In genomic region chr8:72261019-72261418, GRCm38 (mm10) we compare ENCODE assay signal across 9 mouse cellular contexts. TPM values are rescaled to one million over a fixed set of nuclear protein-coding genes. Genes with fewer than 3 reads are reported as not detected.
A peak's percentile ranks its signal among the peaks of the same experiment; 100 is the strongest.
DNase-seq lines count a peak whose midpoint lies in the region; ATAC-seq and TF ChIP-seq lines count a peak whose summit lies in the region.
"Had no signal": no experiment of that assay in that cellular context is flagged by ENCODE, and none has a peak within 500 bp of the region (broad histone marks: within the 10 kb centered on the region; RNA-seq: fewer than 3 reads in every experiment).

No protein-coding gene starts in this region.

- no peak overlapping the region for H3K9ac ChIP-seq in embryonic facial prominence, embryonic 12.5 days

- intact Hi-C loops in heart, postnatal 14 days (cut with DNase I) = no loop called here

- no peak overlapping the region for H3K27ac ChIP-seq in layer of hippocampus, adult 2 months
- no peak overlapping the region for H3K27ac ChIP-seq in embryonic facial prominence, embryonic 12.5 days
- no peak overlapping the region for H3K27ac ChIP-seq in midbrain, embryonic 10.5 days (replicated peaks)

- 32% methylated on average over 2 of the region's 2 CpGs for WGBS in embryonic facial prominence, embryonic 12.5 days
- 39% methylated on average over 2 of the region's 2 CpGs for WGBS in midbrain, embryonic 10.5 days

- peak; percentile 76 for TF ChIP-seq CTCF in layer of hippocampus, adult 2 months (conservative IDR thresholded peaks at IDR 0.05)

- H3K4me2 ChIP-seq in embryonic facial prominence, embryonic 12.5 days (replicated peaks) = no peak overlapping the region

- H3K27me3 ChIP-seq in embryonic facial prominence, embryonic 12.5 days = no peaks in the 10 kb centered on the region
- no peaks in the 10 kb centered on the region for H3K27me3 ChIP-seq in midbrain, embryonic 10.5 days (ENCODE audit: low read depth, poor library complexity, severe bottlenecking)

- H3K4me3 ChIP-seq in layer of hippocampus, adult 2 months = no peak overlapping the region
- no peak overlapping the region for H3K4me3 ChIP-seq in embryonic facial prominence, embryonic 12.5 days
- H3K4me3 ChIP-seq in midbrain, embryonic 10.5 days = no peak overlapping the region

- peaks cover 4% of the 10 kb centered on the region for H3K4me1 ChIP-seq in embryonic facial prominence, embryonic 12.5 days
- no peaks in the 10 kb centered on the region for H3K4me1 ChIP-seq in midbrain, embryonic 10.5 days

- no peaks in the 10 kb centered on the region for H3K9me3 ChIP-seq in embryonic facial prominence, embryonic 12.5 days
- H3K9me3 ChIP-seq in midbrain, embryonic 10.5 days (replicated peaks) = no peaks in the 10 kb centered on the region

- peak; percentile 12 to 38 for DNase-seq in layer of hippocampus, adult 2 months (ENCODE audit: low spot score in 2 of 2)
- no peak for DNase-seq in layer of hippocampus, adult 9-10 months (ENCODE audit: low spot score)
- peak; percentile 71 for DNase-seq in adipocyte (ENCODE audit: low spot score)
- peak; percentile 57 to 79 for DNase-seq in heart, postnatal 14 days
- peak; percentile 63 for DNase-seq in kidney, postnatal 14 days
- DNase-seq in midbrain, embryonic 10.5 days (ENCODE audit: low spot score) = peak; percentile 57
- DNase-seq in spleen, postnatal 36 days (ENCODE audit: low spot score in 2 of 2) = peak; percentile 78 to 83

- ATAC-seq in embryonic facial prominence, embryonic 12.5 days (ENCODE audit: insufficient number of reproducible peaks, insufficient read depth, low FRiP score, low TSS enrichment) = 0 out of 2 replicates have a peak, but pooled peaks have one; percentile 44

- 0 out of 2 replicates have a peak, but pooled peaks cover 5% of the 10 kb centered on the region for H3K36me3 ChIP-seq in embryonic facial prominence, embryonic 12.5 days
- H3K36me3 ChIP-seq in midbrain, embryonic 10.5 days = peaks cover 10% of the 10 kb centered on the region

RNA-seq across cellular contexts. Expression of gene Ap1m1, which starts 21.2 kb away (rescaled TPM):
- 10 to 100 TPM; 93.4 to 95.1 TPM for total RNA-seq in layer of hippocampus, adult 2 months (2021)
- polyA plus RNA-seq in embryonic facial prominence, embryonic 12.5 days (2016; fragmentation: Nextera tagmentation; extraction: Ambion mirVana) = 135 TPM in 2 replicates
- total RNA-seq in heart, postnatal 14 days (2021) = 10 to 100 TPM; 53.2 to 53.4 TPM
- 201 and 235 TPM in 2 replicates for polyA plus RNA-seq in midbrain, embryonic 10.5 days (2016; fragmentation: Nextera tagmentation; extraction: Ambion mirVana)

RNA-seq across cellular contexts. Expression of gene Fam32a, which starts 41.5 kb away (rescaled TPM):
- 10 to 100 TPM; 56.1 to 63.4 TPM for total RNA-seq in layer of hippocampus, adult 2 months (2021)
- 73.3 and 77.0 TPM in 2 replicates for polyA plus RNA-seq in embryonic facial prominence, embryonic 12.5 days (2016; fragmentation: Nextera tagmentation; extraction: Ambion mirVana)
- 10 to 100 TPM; 21.4 to 24.4 TPM for total RNA-seq in heart, postnatal 14 days (2021)
- polyA plus RNA-seq in midbrain, embryonic 10.5 days (2016; fragmentation: Nextera tagmentation; extraction: Ambion mirVana) = 75.2 and 83.1 TPM in 2 replicates

RNA-seq across cellular contexts. Expression of gene Gm10282, which starts 44.0 kb away (rescaled TPM):
- 1 to 10 TPM; 6.7 to 7.9 TPM for total RNA-seq in layer of hippocampus, adult 2 months (2021)
- 24.1 and 29.1 TPM in 2 replicates for polyA plus RNA-seq in embryonic facial prominence, embryonic 12.5 days (2016; fragmentation: Nextera tagmentation; extraction: Ambion mirVana)
- total RNA-seq in heart, postnatal 14 days (2021) = 1 to 10 TPM; 9.7 TPM
- polyA plus RNA-seq in midbrain, embryonic 10.5 days (2016; fragmentation: Nextera tagmentation; extraction: Ambion mirVana) = 38.0 and 38.7 TPM in 2 replicates

RNA-seq across cellular contexts. Expression of gene Gm11034, which starts 47.6 kb away (rescaled TPM):
- not detected for total RNA-seq in layer of hippocampus, adult 2 months (2021)
- not detected in 2 replicates for polyA plus RNA-seq in embryonic facial prominence, embryonic 12.5 days (2016; fragmentation: Nextera tagmentation; extraction: Ambion mirVana)
- not detected for total RNA-seq in heart, postnatal 14 days (2021)
- polyA plus RNA-seq in midbrain, embryonic 10.5 days (2016; fragmentation: Nextera tagmentation; extraction: Ambion mirVana) = not detected in 2 replicates
- total RNA-seq: adrenal gland, postnatal 4 days had no signal

RNA-seq across cellular contexts. Expression of gene Cib3, which starts 48.4 kb away (rescaled TPM):
- total RNA-seq in layer of hippocampus, adult 2 months (2021) = not detected
- polyA plus RNA-seq in embryonic facial prominence, embryonic 12.5 days (2016; fragmentation: Nextera tagmentation; extraction: Ambion mirVana) = not detected in 2 replicates
- not detected for total RNA-seq in heart, postnatal 14 days (2021)
- polyA plus RNA-seq in midbrain, embryonic 10.5 days (2016; fragmentation: Nextera tagmentation; extraction: Ambion mirVana) = not detected in 2 replicates
- total RNA-seq: adrenal gland, postnatal 4 days had no signal
